Mouse (Mus musculus) CD8-positive naive resting alpha-beta T cell, adult 2 months (primary cell): ENCODE data around the gene Gpr61.

ENCODE experiments used
- DNase-seq, 2 experiments: peaks; one replicate each; pipeline ENCODE4 v3.0.0; 2022; ENCODE audit warnings: low read depth in 2 of 2, low spot score in 2 of 2

Gpr61 gene

GRCm38 (mm10) chr3:108131216-108131615 is 23.5 kb downstream of the Gpr61 start:
- DNase-seq = no peak

GRCm38 (mm10) chr3:108129804-108130203 is 24.9 kb downstream of the Gpr61 start:
- no peak for DNase-seq

GRCm38 (mm10) chr3:108129367-108129766 is 25.3 kb downstream of the Gpr61 start:
- no peak for DNase-seq

- DNase-seq = no peak
Observed at GRCm38 (mm10) chr3:108128520-108128919, 26.2 kb downstream of the Gpr61 start.

GRCm38 (mm10) chr3:108126327-108126726 is 28.4 kb downstream of the Gpr61 start:
- no peak for DNase-seq

GRCm38 (mm10) chr3:108124131-108124530 is 30.6 kb downstream of the Gpr61 start:
- DNase-seq = no peak

GRCm38 (mm10) chr3:108123242-108123641 is 31.4 kb downstream of the Gpr61 start:
- no peak for DNase-seq

- DNase-seq = no peak
Observed at GRCm38 (mm10) chr3:108121101-108121500, 33.6 kb downstream of the Gpr61 start.

- DNase-seq = no peak
Observed at GRCm38 (mm10) chr3:108117465-108117864, 37.2 kb downstream of the Gpr61 start.

GRCm38 (mm10) chr3:108113591-108114289 is 40.9 kb downstream of the Gpr61 start:
- no peak for DNase-seq

GRCm38 (mm10) chr3:108112666-108113065 is 42.0 kb downstream of the Gpr61 start:
- DNase-seq = no peak

- no peak for DNase-seq
Observed at GRCm38 (mm10) chr3:108112246-108112645, 42.4 kb downstream of the Gpr61 start.

GRCm38 (mm10) chr3:108111320-108111719 is 43.4 kb downstream of the Gpr61 start:
- DNase-seq = no peak

- DNase-seq = no peak
Observed at GRCm38 (mm10) chr3:108105281-108105680, 49.4 kb downstream of the Gpr61 start.

GRCm38 (mm10) chr3:108102075-108102474 is 52.6 kb downstream of the Gpr61 start:
- DNase-seq = no peak

GRCm38 (mm10) chr3:108101594-108101993 is 53.1 kb downstream of the Gpr61 start:
- DNase-seq = no peak
